Mouse (Mus musculus) myocyte (in vitro differentiated cells): ENCODE data around the gene Arl15.

Experiments
- CEBPB ChIP-seq: IDR thresholded peaks from 2 replicates; pipeline ENCODE4 v1.6.1; 2011; ENCODE audit warnings: mild to moderate bottlenecking, moderate library complexity; ENCODE audit not compliant: poor library complexity, insufficient read depth, severe bottlenecking
- E2F4 ChIP-seq: IDR thresholded peaks from one replicate; pipeline ENCODE4 v1.6.1; 2011; ENCODE audit warnings: mild to moderate bottlenecking, control low read depth, moderate library complexity; ENCODE audit not compliant: insufficient read depth
- MAX ChIP-seq: IDR thresholded peaks from one replicate; pipeline ENCODE4 v1.6.1; 2011; ENCODE audit warnings: low read depth, mild to moderate bottlenecking, control low read depth
- MYOG ChIP-seq, 3 experiments: IDR thresholded peaks; one replicate each; pipeline ENCODE4 v1.6.1; 2011; ENCODE audit warnings: control low read depth in 2 of 3, low read depth in 2 of 3, mild to moderate bottlenecking in 2 of 3; ENCODE audit not compliant: insufficient read length in 2 of 3, control insufficient read depth in 1 of 3, insufficient read depth in 1 of 3
- POLR2A ChIP-seq: IDR thresholded peaks from one replicate; pipeline ENCODE4 v1.6.1; 2011; ENCODE audit warnings: low read depth, mild to moderate bottlenecking, control low read depth, moderate library complexity; ENCODE audit not compliant: insufficient read length
- POLR2AphosphoS2 ChIP-seq: IDR thresholded peaks from one replicate; pipeline ENCODE4 v1.6.1; 2011; ENCODE audit warnings: low read depth, control low read depth; ENCODE audit not compliant: insufficient read length
- REST ChIP-seq: IDR thresholded peaks from one replicate; pipeline ENCODE4 v1.6.1; 2011; ENCODE audit warnings: mild to moderate bottlenecking, control low read depth, moderate library complexity; ENCODE audit not compliant: insufficient read depth, insufficient read length
- TCF12 ChIP-seq: IDR thresholded peaks from one replicate; pipeline ENCODE4 v1.6.1; 2011; ENCODE audit warnings: mild to moderate bottlenecking, control low read depth; ENCODE audit not compliant: poor library complexity, insufficient read depth, severe bottlenecking
- USF1 ChIP-seq: IDR thresholded peaks from one replicate; pipeline ENCODE4 v1.6.1; 2011; ENCODE audit warnings: low read depth, mild to moderate bottlenecking, control low read depth, moderate library complexity

- no peak for TF ChIP-seq POLR2A
- no peak for TF ChIP-seq POLR2AphosphoS2
- TF ChIP-seq CEBPB, result no peak
- TF ChIP-seq TCF12, result no peak
- no peak for TF ChIP-seq MYOG (IDR thresholded peaks at IDR 0.05; ENCODE audit: control insufficient read depth in 1 of 3, insufficient read depth in 1 of 3, insufficient read length in 2 of 3, low read depth in 2 of 3)
- no peak for TF ChIP-seq MAX
- TF ChIP-seq USF1, result no peak
- TF ChIP-seq E2F4, result no peak
- no peak for TF ChIP-seq REST
Measured at GRCm38 (mm10) chr13:113974866-113975265, 180.6 kb downstream of the Arl15 start.
